Mouse (Mus musculus): Measurements from ENCODE around the gene Tmem165. TPM values are rescaled to one million over a fixed set of nuclear protein-coding genes. Genes with fewer than 3 reads are reported as not detected.

Tmem165 gene
- polyA plus RNA-seq, 1 experiment from 2014 or later = 58.2 TPM

DNA sequence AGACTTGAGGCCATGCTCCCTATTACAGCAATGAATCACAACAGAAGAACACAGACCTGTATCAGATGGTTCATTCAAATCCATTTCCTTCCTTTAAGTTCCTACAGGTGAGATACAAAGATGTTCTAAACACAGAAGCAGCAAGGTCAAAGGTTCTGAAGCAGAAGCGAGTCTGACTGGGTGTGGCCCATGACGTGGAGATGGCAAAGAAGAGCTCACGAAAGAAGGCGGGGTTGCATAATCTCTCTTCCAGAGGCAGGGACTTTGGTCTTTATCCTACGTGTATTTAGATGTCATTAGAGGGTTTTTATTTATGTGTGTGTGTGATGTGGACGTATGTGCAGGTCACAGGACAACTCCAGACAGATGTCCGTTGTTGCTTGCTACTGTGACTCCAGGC lies 6.0 kb upstream of the Tmem165 start:
- Histone ChIP-seq H3K4me2 (ENCODE audit: low read length) (no peak overlapping the region), H3K9me3 (ENCODE audit: control insufficient read depth, low read length) (no peaks in the 10 kb centered on the region), H3K4me1 (ENCODE audit: control insufficient read depth, insufficient read depth, low read length) (no peaks in the 10 kb centered on the region), H3K4me3 (replicated peaks; ENCODE audit: low read depth, low read length) (no peak overlapping the region), H3K27me3 (ENCODE audit: control insufficient read depth, insufficient read depth, low read length) (no peaks in the 10 kb centered on the region), H3K36me3 (ENCODE audit: control insufficient read depth, insufficient read depth, low read length) (no peaks in the 10 kb centered on the region), H3K9ac (replicated peaks; ENCODE audit: low read length) (no peak overlapping the region), H3K27ac (replicated peaks; ENCODE audit: low read depth, low read length) (no peak overlapping the region)
- DNase-seq (no peak), ATAC-seq (ENCODE audit: low FRiP score, low TSS enrichment) (no peak)
- 86% methylated on average over 7 of the region's 7 CpGs for WGBS

DNA sequence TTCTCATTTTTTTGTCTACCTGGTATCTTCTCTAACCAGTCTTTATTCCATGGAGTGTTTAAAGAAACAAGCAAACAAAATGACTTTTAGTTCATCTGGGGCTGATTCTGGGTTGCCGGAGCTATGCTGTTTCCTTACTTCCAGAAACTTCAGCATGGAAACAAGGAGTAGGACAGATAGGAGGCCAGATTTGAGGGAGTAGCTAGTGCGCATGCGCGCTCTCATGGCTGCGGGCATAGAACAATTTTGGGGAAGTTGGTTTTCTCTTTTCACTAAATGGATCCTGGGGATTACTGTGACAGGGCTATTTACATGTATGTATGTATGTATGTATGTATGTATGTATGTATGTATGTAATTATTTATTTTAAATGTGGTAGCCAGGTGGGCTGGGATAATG lies 4.5 kb upstream of the Tmem165 start:
- no peak overlapping the region for H3K9ac ChIP-seq (replicated peaks; ENCODE audit: low read length)
- 0 out of 2 replicates have a peak, but pooled peaks cover 3% of the 10 kb centered on the region for H3K4me1 ChIP-seq (ENCODE audit: control insufficient read depth, insufficient read depth, low read length)
- no peaks in the 10 kb centered on the region for H3K36me3 ChIP-seq (ENCODE audit: control insufficient read depth, insufficient read depth, low read length)
- H3K27me3 ChIP-seq (ENCODE audit: control insufficient read depth, insufficient read depth, low read length) = no peaks in the 10 kb centered on the region
- DNase-seq = no peak
- no peak overlapping the region for H3K4me3 ChIP-seq (replicated peaks; ENCODE audit: low read depth, low read length)
- 98% methylated on average over 5 of the region's 5 CpGs for WGBS
- H3K27ac ChIP-seq (replicated peaks; ENCODE audit: low read depth, low read length) = no peak overlapping the region
- H3K4me2 ChIP-seq (ENCODE audit: low read length) = no peak overlapping the region
- no peaks in the 10 kb centered on the region for H3K9me3 ChIP-seq (ENCODE audit: control insufficient read depth, low read length)
- no peak for ATAC-seq (ENCODE audit: low FRiP score, low TSS enrichment)

DNA sequence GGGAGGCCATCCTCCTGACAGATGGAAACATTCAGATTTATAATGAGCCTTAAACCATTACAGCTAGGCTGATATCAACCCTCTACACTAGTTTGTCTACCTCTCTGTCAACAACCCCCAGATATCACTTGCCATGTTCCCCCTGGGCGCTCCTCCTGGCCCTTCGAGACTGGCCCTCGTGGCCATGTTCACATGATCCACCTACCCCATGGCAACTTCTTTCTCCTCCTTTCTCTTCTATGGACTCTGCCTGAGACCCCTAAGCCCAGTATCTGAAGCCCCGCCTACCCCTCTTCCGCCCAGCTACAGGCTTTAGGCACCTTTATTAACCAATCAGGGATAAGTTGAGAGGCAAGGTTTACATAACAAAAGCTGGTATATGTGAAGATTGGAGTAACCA lies 3.9 kb upstream of the Tmem165 start:
- Histone ChIP-seq H3K9ac (replicated peaks; ENCODE audit: low read length) (no peak overlapping the region), H3K4me2 (ENCODE audit: low read length) (no peak overlapping the region), H3K27me3 (ENCODE audit: control insufficient read depth, insufficient read depth, low read length) (no peaks in the 10 kb centered on the region), H3K4me1 (ENCODE audit: control insufficient read depth, insufficient read depth, low read length) (peaks cover 6% of the 10 kb centered on the region), H3K36me3 (ENCODE audit: control insufficient read depth, insufficient read depth, low read length) (no peaks in the 10 kb centered on the region), H3K4me3 (replicated peaks; ENCODE audit: low read depth, low read length) (no peak overlapping the region), H3K27ac (replicated peaks; ENCODE audit: low read depth, low read length) (no peak overlapping the region), H3K9me3 (ENCODE audit: control insufficient read depth, low read length) (no peaks in the 10 kb centered on the region)
- no peak for DNase-seq
- ATAC-seq (ENCODE audit: low FRiP score, low TSS enrichment) = no peak
- 88% methylated on average over 5 of the region's 5 CpGs for WGBS

DNA sequence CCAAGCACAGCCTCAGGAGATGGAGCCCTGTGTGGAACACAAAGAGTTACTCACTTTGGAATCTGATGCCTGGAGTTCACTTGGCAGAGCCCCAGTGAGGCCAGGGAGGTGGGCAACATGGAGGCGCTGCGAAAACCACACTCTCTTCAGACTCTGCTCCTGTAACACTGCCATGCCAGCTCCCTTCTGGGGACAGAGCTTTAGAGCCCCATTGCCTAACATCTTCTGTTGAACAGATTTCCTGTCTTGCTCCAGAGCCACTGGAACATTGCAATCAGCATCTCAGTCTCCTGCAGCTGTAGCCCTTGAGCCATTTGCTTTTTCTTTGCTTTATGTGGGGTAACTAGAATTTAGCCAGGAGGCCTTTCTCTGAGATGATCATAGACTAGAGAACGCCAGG lies 1.4 kb upstream of the Tmem165 start:
- no peak overlapping the region for H3K9ac ChIP-seq (replicated peaks; ENCODE audit: low read length)
- H3K27me3 ChIP-seq (ENCODE audit: control insufficient read depth, insufficient read depth, low read length) = no peaks in the 10 kb centered on the region
- 77% methylated on average over 3 of the region's 3 CpGs for WGBS
- ATAC-seq (ENCODE audit: low FRiP score, low TSS enrichment) (no peak), DNase-seq (no peak)
- no peak overlapping the region for H3K4me2 ChIP-seq (ENCODE audit: low read length)
- peaks cover 17% of the 10 kb centered on the region for H3K4me1 ChIP-seq (ENCODE audit: control insufficient read depth, insufficient read depth, low read length)
- no peaks in the 10 kb centered on the region for H3K9me3 ChIP-seq (ENCODE audit: control insufficient read depth, low read length)
- no peak overlapping the region for H3K4me3 ChIP-seq (replicated peaks; ENCODE audit: low read depth, low read length)
- H3K36me3 ChIP-seq (ENCODE audit: control insufficient read depth, insufficient read depth, low read length) = no peaks in the 10 kb centered on the region
- no peak overlapping the region for H3K27ac ChIP-seq (replicated peaks; ENCODE audit: low read depth, low read length)

DNA sequence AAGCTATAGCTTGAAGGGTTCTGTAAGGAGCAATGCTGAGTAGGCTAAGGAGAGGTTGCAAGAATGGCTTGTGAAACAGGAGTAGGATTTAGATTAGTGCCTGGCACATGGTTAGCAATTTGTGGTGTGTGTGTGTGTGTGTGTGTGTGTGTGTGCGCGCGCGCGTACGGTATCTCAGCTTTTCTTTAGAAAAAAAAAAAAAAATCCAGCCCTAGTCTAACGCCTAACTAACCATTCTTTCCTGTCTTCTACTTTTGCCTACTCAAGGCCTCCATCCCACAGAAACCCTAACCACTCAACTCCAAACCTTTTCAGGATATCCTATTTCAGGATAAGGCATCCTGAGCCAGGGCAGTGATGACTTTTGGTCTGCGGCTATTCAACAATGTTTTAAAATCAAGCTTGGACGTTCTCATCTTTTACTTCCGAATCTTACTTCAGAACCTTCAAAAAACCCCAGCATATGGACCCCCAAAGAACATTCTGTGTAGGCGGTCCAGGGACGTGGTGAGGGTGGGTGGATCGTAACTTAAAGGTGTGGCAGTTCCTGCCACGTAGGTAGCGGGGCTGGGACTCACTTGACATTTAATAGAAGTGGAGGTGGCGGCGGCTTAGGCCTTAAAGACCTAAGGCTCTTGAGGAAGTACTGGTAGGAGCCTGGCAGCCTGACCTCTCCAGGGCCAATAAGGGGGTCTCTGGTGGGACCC lies 484 bp upstream of the Tmem165 start:
- DNase-seq (no peak), ATAC-seq (ENCODE audit: low FRiP score, low TSS enrichment) (no peak)
- Histone ChIP-seq H3K4me1 (ENCODE audit: control insufficient read depth, insufficient read depth, low read length) (peaks cover 17% of the 10 kb centered on the region), H3K4me2 (ENCODE audit: low read length) (peak overlapping the region; percentile 84), H3K27me3 (ENCODE audit: control insufficient read depth, insufficient read depth, low read length) (no peaks in the 10 kb centered on the region), H3K36me3 (ENCODE audit: control insufficient read depth, insufficient read depth, low read length) (no peaks in the 10 kb centered on the region), H3K4me3 (replicated peaks; ENCODE audit: low read depth, low read length) (peak overlapping the region; percentile 89), H3K27ac (replicated peaks; ENCODE audit: low read depth, low read length) (peak overlapping the region; percentile 38), H3K9me3 (ENCODE audit: control insufficient read depth, low read length) (no peaks in the 10 kb centered on the region), H3K9ac (replicated peaks; ENCODE audit: low read length) (peak overlapping the region; percentile 90)
- WGBS = 43% methylated on average over 17 of the region's 17 CpGs

DNA sequence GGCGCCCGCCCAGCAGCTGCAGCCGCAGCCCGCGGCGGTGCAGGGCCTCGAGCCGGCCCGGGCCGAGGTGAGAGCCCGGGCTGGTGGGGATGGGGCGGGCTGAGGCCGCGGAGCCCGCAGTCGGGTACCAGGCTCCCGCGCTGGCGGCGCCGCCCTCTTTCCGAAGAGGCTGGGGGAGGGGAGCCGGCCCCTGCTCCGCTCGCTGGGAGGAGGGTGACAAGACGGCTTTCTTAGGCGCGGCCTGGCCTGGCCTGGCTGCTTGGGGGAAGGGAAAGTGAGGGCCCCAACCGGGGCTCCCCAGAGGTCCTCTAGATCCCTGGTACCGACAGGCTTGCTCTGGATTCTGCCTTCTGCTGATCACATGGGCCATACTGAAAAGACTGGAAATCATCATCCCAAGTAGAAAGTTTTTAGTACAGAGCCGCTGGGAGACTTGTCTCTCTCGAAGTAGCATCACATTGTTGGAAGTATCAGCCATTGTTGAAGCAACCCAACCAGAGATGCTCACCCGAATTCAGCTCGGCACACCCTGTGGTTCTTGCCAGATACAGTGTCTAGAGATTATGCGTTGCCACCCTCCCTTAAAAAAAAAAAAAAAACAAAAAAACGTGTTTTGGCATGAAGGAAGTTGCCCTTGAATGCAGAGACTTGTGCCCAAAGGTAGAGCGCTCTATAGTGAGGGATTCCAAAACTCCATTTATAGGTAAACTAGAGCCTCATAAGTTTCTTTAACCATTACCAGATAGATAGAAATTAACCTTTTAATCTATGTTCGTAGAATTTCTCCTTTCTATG lies 803 bp downstream of the Tmem165 start:
- Histone ChIP-seq H3K36me3 (ENCODE audit: control insufficient read depth, insufficient read depth, low read length) (no peaks in the 10 kb centered on the region), H3K9ac (replicated peaks; ENCODE audit: low read length) (peak overlapping the region; percentile 90), H3K27me3 (ENCODE audit: control insufficient read depth, insufficient read depth, low read length) (no peaks in the 10 kb centered on the region), H3K4me1 (ENCODE audit: control insufficient read depth, insufficient read depth, low read length) (peaks cover 17% of the 10 kb centered on the region), H3K9me3 (ENCODE audit: control insufficient read depth, low read length) (no peaks in the 10 kb centered on the region), H3K4me3 (replicated peaks; ENCODE audit: low read depth, low read length) (peak overlapping the region; percentile 89), H3K4me2 (ENCODE audit: low read length) (peak overlapping the region; percentile 84), H3K27ac (replicated peaks; ENCODE audit: low read depth, low read length) (peak overlapping the region; percentile 94)
- DNase-seq (peak; percentile 84), ATAC-seq (ENCODE audit: low FRiP score, low TSS enrichment) (peak; percentile 88)
- WGBS = 4% methylated on average over 37 of the region's 38 CpGs

DNA sequence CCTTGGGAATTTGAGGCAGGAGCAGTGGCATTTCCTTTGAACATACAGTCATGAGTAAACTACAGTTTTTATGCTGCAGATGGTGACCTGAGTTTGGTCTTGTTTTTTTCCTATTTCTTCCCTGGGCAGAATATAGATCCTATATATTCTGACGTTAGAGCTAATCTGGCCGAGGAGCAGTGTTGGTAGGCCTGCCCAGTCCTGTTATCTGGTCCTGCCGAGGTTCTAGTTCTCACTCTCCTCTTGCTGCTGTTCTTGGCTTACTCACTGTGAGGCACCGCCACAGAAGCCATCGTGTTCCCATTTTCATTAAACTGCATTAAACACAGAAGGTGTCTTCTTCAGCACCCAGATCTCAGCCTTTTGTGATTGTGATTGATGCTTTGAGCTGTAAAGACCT lies 4.2 kb downstream of the Tmem165 start:
- H3K36me3 ChIP-seq (ENCODE audit: control insufficient read depth, insufficient read depth, low read length) = no peaks in the 10 kb centered on the region
- no peak overlapping the region for H3K4me3 ChIP-seq (replicated peaks; ENCODE audit: low read depth, low read length)
- no peak overlapping the region for H3K9ac ChIP-seq (replicated peaks; ENCODE audit: low read length)
- peaks cover 17% of the 10 kb centered on the region for H3K4me1 ChIP-seq (ENCODE audit: control insufficient read depth, insufficient read depth, low read length)
- WGBS = 93% methylated on average over 5 of the region's 5 CpGs
- ATAC-seq (ENCODE audit: low FRiP score, low TSS enrichment) (no peak), DNase-seq (no peak)
- H3K9me3 ChIP-seq (ENCODE audit: control insufficient read depth, low read length) = no peaks in the 10 kb centered on the region
- H3K27me3 ChIP-seq (ENCODE audit: control insufficient read depth, insufficient read depth, low read length) = no peaks in the 10 kb centered on the region
- no peak overlapping the region for H3K4me2 ChIP-seq (ENCODE audit: low read length)
- H3K27ac ChIP-seq (replicated peaks; ENCODE audit: low read depth, low read length) = no peak overlapping the region

DNA sequence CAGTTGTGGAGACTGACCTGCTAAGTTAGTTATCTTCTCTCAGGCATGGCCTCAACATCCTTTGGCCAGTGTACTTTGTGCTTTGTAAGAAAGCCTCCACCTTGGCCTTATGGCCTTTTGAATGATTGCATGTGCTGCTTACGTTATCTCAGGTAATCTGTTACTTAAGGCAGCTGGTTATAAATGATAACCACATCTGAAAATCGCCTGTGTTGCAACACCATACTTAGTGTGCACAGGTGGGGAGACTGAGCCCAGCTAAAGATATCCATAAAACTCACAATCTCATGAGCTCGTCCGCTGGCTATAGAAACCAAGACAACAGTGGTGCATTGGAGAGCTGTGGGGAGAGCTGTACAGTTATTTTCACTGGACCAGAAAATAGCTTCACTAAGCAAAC lies 6.9 kb downstream of the Tmem165 start:
- Histone ChIP-seq H3K9ac (replicated peaks; ENCODE audit: low read length) (no peak overlapping the region), H3K4me1 (ENCODE audit: control insufficient read depth, insufficient read depth, low read length) (peaks cover 2% of the 10 kb centered on the region), H3K27me3 (ENCODE audit: control insufficient read depth, insufficient read depth, low read length) (no peaks in the 10 kb centered on the region), H3K27ac (replicated peaks; ENCODE audit: low read depth, low read length) (no peak overlapping the region), H3K4me2 (ENCODE audit: low read length) (no peak overlapping the region), H3K4me3 (replicated peaks; ENCODE audit: low read depth, low read length) (no peak overlapping the region), H3K36me3 (ENCODE audit: control insufficient read depth, insufficient read depth, low read length) (no peaks in the 10 kb centered on the region), H3K9me3 (ENCODE audit: control insufficient read depth, low read length) (no peaks in the 10 kb centered on the region)
- WGBS = 92% methylated on average over 4 of the region's 4 CpGs
- DNase-seq (no peak), ATAC-seq (ENCODE audit: low FRiP score, low TSS enrichment) (no peak)

DNA sequence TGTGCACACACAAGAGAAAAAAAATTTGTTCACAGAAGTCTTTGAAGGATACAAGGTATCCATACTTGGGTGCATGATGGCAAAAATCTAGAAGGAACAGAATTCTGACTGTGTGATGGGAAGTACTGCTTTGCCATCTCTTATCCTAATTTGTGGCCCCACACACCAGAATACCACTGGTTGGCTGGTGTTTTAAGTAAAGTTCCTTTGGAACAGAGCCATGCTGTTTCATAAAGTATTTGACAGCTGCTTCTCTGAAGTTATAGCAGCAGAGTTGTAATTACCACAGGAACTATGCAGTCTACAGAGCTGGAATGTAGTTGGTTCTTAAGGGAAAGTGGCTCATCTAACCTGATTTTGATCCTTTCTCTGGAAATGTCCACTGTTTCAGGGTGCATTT lies 9.4 kb downstream of the Tmem165 start:
- no peaks in the 10 kb centered on the region for H3K4me1 ChIP-seq (ENCODE audit: control insufficient read depth, insufficient read depth, low read length)
- no peak for ATAC-seq (ENCODE audit: low FRiP score, low TSS enrichment)
- no peaks in the 10 kb centered on the region for H3K9me3 ChIP-seq (ENCODE audit: control insufficient read depth, low read length)
- no peak overlapping the region for H3K4me3 ChIP-seq (replicated peaks; ENCODE audit: low read depth, low read length)
- no peaks in the 10 kb centered on the region for H3K36me3 ChIP-seq (ENCODE audit: control insufficient read depth, insufficient read depth, low read length)
- no peak overlapping the region for H3K27ac ChIP-seq (replicated peaks; ENCODE audit: low read depth, low read length)
- no peak overlapping the region for H3K9ac ChIP-seq (replicated peaks; ENCODE audit: low read length)
- no peak for DNase-seq
- H3K4me2 ChIP-seq (ENCODE audit: low read length) = no peak overlapping the region
- no peaks in the 10 kb centered on the region for H3K27me3 ChIP-seq (ENCODE audit: control insufficient read depth, insufficient read depth, low read length)

Data from midbrain, embryonic 14.5 days (tissue).